Mouse (Mus musculus): ENCODE data around the gene Mt3. TPM values are rescaled to one million over a fixed set of nuclear protein-coding genes. Genes with fewer than 3 reads are reported as not detected.
"Not testable (repeated sequence)": the region's sequence is repeated elsewhere in the genome, so short reads cannot be mapped to it uniquely, and the experiment has no call there.

Gene Mt3
- total RNA-seq, 2 experiments from 2014 or later = 827 to 906 TPM

GRCm38 (mm10) chr8:94140266-94140795 is 12.1 kb upstream of the Mt3 start:
- DNase-seq (ENCODE audit: low spot score in 2 of 2) = no peak
- intact Hi-C loops (cut with DNase I) = no loop called here

DNA sequence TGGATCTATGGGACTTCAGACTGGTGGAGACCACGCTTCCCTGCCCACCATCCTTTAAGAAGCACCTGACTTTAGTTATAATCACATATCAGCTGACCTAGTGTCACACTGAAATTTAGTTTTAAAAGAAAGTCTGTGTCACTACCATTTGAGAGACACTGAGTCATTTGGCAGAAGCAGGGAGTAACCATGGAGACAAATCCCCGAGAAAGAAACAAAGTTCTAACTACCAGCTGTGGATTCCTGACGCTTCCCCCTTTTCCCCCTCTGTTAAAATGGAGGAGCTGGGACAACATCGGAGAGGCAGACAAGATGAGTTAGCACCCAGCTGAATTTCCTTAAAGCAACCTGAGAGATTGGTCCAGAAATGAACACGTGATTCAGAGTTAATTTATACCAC is 4.2 kb upstream of the Mt3 start:
- intact Hi-C loops (cut with DNase I) = no loop called here
- peak in 1 of 2 experiments; percentile 74 for DNase-seq (ENCODE audit: low spot score in 2 of 2)

DNA sequence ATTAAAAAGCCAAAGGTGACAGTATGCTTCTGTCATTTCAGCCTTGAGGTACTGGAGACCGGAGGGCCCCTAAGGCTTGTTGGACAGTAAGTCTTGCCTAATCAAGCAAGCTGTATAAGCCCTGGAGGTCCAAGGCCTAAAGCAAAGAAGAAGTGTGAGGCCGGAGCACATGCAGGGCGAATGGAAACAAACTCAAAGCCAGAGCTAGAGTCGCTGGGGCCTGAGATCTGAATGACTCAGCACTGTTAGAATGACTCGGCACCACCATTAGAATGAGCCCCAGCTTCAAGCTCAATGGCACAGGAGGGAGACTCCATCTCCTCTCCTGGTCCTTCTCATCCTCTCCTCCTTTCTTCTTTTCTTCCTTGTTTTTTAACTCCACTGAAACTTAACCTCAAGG is 1.5 kb upstream of the Mt3 start:
- intact Hi-C loops (cut with DNase I) = no loop called here

GRCm38 (mm10) chr8:94153451-94153850 is 1.0 kb downstream of the Mt3 start:
- peak; percentile 44 to 73 for DNase-seq (ENCODE audit: low spot score in 2 of 2)
- intact Hi-C loops (cut with DNase I) = loop anchor here (2.0 kb wide), 2 partner anchors 33 to 55 kb away; partner anchors contain the start of gene Bbs2

More for the DNA sequence above, 1.5 kb upstream of the Mt3 start:
- no peak for DNase-seq (ENCODE audit: low spot score in 2 of 2)

DNA sequence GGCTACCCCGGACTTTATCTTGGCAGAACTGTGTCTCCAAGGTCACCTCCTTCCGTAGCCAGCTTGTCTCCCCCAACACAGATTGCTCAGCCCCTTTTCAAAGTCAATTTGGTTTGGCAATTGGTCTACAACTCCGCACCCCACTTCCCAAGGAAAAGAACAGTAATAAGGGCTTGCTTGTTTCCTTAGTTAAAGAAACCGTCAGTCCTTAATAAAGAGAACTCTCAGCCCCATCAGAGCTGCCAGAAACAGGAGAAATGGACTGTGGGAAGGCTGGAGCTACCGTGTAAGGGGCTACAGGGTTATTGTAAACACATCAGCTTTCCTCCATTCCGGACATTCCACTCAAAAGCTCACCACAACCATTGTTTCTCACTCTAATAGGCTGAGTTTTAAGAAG is 2.1 kb downstream of the Mt3 start:
- peak in 1 of 2 experiments; percentile 64 for DNase-seq (ENCODE audit: low spot score in 2 of 2)
- intact Hi-C loops (cut with DNase I) = no loop called here

DNA sequence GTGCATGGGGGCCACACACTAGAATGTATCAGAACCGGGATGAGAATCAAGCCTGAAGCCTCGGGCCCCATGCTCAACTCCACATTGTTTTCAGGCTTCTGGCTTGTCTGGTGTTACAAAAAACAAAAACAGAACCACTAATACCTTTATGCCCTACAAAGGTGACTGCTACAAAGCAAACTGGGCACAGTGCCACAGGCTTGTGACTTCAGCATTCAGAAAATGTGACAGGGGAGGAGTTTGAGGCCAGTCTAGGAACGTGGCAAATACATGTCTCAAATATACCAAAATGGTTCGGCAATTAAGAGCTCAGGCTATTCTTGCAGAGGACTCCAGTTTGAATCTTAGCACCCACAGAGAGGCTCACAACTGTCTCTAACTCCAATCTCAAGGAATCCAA is 3.7 kb downstream of the Mt3 start:
- intact Hi-C loops (cut with DNase I) = no loop called here
- DNase-seq (ENCODE audit: low spot score in 2 of 2) = no peak

DNA sequence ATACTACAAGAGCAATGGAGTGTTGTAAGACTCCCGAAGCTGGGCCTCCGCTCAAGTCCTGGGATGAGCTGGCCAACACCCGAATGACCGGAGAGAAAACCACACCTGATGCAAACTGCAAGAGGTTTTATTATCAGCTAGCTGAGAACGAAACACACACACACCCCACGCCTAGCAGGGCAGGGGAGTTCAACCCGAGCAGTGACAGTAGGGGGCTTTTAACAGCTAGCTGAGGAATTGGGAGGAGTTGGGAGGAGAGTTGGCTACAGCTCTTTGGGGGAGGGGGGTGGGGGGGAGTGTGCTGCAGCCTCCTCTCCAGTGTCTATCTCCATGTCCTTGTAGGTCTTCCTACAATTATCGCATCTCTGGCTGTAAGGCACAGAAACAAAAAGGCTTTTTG is 13.4 kb downstream of the Mt3 start:
- DNase-seq (ENCODE audit: low spot score in 2 of 2) = not testable (repeated sequence)
- intact Hi-C loops (cut with DNase I) = loop anchor here (5.0 kb wide), 1 partner anchor 63 kb away; no protein-coding TSS in a partner anchor

GRCm38 (mm10) chr8:94167244-94167643 is 14.8 kb downstream of the Mt3 start:
- intact Hi-C loops (cut with DNase I) = loop anchor here (1.0 to 5.0 kb wide), 2 partner anchors 32 to 65 kb away; no protein-coding TSS in a partner anchor
- peak; percentile 93 for DNase-seq (ENCODE audit: low spot score in 2 of 2)

DNA sequence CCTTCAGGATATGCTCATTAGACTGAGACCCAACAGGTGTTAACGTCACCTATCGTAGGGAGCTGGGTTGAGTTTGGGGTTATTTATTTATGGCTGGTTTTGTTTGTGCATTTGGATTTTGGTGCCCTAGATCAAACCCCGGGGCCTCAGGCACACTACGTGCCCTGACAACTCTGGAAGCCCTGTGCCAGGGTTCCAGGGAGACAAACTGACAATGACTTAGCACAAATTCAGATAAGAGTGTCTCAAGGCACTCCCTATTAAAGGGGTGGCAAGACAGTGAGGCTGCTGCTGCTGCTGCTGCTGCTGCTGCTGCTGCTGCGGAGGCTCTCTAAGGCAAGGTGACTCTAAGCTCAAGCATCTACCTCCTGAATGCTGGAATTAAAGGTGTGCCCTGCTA is 17.1 kb downstream of the Mt3 start:
- DNase-seq (ENCODE audit: low spot score in 2 of 2) = no peak
- intact Hi-C loops (cut with DNase I) = loop anchor here (5.0 kb wide), 1 partner anchor 67 kb away; no protein-coding TSS in a partner anchor

DNA sequence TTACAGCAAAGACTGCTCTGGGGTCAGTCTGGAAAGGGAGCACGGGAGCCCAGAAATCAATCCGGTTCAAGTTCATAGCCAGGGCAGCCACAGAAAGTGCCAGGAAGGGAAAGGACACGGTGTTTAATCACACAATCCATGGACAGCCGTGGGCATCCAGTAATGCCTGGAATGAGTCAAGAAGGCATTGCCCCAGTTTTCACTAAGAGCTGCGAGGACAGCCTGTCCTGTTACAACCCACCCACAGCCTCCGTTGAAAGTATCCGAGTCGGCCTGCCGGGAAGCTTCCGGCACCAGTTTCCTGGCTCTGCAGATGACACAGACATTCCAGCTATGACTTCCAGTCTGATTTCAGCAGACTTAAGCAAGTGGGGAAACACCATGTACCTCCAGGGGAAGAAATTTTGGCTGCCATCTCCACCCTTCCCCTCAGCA is 18.9 kb downstream of the Mt3 start:
- peak in 1 of 2 experiments; percentile 55 for DNase-seq (ENCODE audit: low spot score in 2 of 2)
- intact Hi-C loops (cut with DNase I) = no loop called here

DNA sequence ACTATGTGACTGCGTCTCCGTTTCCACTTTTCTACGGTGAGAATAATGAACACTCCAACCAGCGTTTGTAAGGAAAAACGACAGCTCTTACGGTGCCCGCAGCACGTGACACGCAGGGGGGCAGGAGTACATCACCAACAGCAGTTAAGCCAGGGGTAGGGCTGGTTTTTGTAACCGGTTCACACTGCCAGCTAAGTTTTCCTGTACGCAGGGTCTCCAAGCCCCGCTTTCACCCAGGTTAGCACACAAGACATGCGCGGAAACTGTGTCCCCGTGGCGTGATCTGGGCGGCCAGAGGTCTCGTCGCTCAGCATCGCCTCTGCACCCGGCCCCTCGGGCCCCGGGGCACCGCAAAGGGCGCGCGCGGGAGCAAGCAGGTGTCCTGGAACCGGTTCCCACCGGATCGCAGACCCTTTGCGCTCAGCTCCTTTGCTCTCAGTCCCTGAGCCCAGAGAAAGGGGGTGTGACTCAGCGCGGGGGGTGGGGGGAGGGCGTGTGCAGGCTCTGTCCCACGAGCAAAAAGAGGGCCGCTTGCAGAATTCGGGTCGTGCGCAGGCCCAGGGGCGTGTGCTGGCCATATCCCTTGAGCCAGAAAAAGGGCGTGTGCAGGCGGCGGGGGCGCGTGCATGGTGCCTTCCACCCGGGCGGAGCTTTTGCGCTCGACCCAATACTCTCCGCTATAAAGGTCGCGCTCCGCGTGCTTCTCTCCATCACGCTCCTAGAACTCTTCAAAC is 19.8 kb downstream of the Mt3 start, which contains the start of gene Mt2:
Gene Mt2, plus strand, starts transcription at position 590 of the 734 bp plus-strand sequence.
- peak in 1 of 2 experiments; percentile 65 for DNase-seq (ENCODE audit: low spot score in 2 of 2)

DNA sequence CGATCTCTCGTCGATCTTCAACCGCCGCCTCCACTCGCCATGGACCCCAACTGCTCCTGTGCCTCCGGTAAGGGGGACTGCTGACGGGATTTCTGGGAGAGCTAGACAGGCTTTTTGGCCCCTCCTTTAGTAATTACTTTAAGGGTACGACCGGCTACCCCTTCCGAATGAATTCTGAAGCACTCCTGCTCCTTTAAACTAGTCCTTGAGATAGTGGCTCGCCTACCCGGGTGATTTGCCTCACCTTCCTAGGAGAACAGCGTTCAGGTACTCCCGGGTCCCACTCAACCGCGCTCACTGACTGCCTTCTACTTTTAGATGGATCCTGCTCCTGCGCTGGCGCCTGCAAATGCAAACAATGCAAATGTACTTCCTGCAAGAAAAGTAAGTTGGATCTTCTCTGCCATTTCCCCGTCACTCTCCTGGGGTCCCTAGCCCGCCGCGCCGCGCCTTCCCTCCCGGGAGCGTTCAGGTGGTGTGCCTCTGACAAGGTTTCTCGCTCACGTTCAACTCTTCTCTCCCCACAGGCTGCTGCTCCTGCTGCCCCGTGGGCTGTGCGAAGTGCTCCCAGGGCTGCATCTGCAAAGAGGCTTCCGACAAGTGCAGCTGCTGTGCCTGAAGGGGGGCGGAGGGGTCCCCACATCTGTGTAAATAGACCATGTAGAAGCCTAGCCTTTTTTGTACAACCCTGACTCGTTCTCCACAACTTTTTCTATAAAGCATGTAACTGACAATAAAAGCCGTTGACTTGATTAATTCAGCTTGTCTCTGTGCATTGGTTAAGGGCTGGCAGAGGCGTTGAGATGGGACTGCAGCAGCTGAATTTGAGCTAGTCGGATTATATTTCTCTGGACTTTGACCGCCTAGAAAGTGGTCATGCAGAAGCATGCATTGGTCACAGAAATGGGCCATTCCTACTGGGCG is 20.7 kb downstream of the Mt3 start:
- intact Hi-C loops (cut with DNase I) = no loop called here
- peak in 1 of 2 experiments; percentile 34 for DNase-seq (ENCODE audit: low spot score in 2 of 2)

More for the DNA sequence above, 19.8 kb downstream of the Mt3 start, which contains the start of gene Mt2:
- intact Hi-C loops (cut with DNase I) = no loop called here

DNA sequence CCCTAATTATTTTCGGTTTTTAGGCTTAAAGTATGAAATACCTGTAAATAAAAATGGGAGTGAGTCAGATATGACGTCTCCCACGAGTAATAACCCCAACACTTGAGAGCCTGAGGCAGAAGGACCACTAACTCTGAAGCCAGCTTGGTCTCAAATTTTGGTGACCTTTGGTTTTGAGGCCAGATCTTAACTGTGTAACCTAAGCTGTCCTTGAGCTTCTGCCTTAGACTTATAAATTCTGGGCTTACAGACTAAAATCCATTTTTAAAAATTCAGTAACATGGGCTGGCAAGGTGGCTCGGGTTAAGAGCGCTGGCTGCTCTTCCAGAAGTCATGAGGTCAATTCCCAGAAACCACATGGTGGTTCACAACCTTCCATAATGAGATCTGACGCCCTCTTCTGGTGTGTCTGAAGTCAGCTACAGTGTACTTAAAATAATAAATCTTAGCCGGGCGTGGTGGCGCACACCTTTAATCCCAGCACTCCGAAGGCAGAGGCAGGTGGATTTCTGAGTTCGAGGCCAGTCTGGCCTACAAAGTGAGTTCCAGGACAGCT is 21.5 kb downstream of the Mt3 start:
- intact Hi-C loops (cut with DNase I) = no loop called here
- no peak for DNase-seq (ENCODE audit: low spot score in 2 of 2)

DNA sequence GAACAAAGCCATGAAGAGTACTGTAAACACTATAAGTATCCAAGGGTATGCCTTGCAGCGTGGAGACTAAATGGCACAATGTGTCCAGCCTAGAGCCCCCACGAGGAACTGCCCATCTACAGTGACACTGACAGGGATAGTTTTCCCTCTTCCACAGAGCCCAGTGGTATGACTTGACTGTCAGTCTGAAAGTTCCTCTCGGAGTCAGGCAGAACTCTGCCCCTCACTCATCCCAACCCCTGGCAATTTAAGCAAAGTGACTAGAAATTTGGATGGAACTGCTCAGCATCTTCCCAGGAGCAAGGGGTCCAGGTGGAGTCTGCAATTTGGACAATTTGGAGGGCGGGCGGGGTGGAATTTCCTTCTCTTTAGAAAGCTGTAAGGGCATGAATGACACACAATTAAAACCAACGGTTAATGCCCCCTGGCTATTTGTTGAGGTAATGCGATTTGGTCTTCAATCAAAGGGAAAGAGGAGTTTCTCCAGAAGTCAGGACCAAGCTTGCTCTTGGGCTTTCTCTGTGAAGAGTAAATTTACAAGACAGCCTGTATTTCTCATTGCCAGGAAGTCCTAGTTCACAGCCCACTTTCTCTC is 22.3 kb downstream of the Mt3 start:
- intact Hi-C loops (cut with DNase I) = no loop called here
- DNase-seq (ENCODE audit: low spot score in 2 of 2) = no peak

GRCm38 (mm10) chr8:94177716-94178390 is 25.4 kb downstream of the Mt3 start:
- intact Hi-C loops (cut with DNase I) = no loop called here
- no peak for DNase-seq (ENCODE audit: low spot score in 2 of 2)

DNA sequence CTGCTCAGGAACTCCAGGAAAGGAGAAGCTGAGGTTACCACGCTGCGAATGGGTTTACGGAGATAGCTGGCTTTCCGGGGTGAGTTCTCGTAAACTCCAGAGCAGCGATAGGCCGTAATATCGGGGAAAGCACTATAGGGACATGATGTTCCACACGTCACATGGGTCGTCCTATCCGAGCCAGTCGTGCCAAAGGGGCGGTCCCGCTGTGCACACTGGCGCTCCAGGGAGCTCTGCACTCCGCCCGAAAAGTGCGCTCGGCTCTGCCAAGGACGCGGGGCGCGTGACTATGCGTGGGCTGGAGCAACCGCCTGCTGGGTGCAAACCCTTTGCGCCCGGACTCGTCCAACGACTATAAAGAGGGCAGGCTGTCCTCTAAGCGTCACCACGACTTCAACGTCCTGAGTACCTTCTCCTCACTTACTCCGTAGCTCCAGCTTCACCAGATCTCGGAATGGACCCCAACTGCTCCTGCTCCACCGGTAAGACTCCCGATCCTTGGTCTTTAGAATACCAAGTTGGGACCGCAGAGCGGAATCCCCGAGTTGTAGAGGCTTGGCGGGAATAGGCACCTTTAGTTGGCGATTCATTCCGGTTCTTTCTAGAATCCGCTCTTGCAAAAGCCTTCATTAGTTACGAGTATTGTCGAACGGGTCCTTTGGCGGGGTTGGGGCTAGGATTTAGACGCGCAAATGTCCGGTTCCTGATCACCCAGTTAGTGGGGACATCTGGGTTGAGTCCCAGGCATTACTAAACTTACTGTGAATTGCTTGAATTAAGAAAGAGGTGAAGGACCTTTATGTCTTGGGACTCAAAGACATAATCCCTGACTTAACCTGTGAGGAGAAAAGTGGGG is 26.7 kb downstream of the Mt3 start, which contains the start of gene Mt1:
Gene Mt1, plus strand, starts transcription at position 226 of the 856 bp plus-strand sequence.
- DNase-seq (ENCODE audit: low spot score in 2 of 2) = peak; percentile 88 to 89
- intact Hi-C loops (cut with DNase I) = no loop called here

- intact Hi-C loops (cut with DNase I) = no loop called here
- DNase-seq (ENCODE audit: low spot score in 2 of 2) = no peak
Measured at GRCm38 (mm10) chr8:94179713-94180560, 27.5 kb downstream of the Mt3 start.
